Mouse (Mus musculus) bone marrow, adult 2 months (tissue): ENCODE data around the gene Foxj1. TPM values are rescaled to one million over a fixed set of nuclear protein-coding genes. Genes with fewer than 3 reads are reported as not detected.

Source experiments
- H3K27ac ChIP-seq: fragments of 200-500 bp; 2 replicates; pipeline ENCODE4 v1.5.1; 2012; ENCODE audit warnings: low read depth, mild to moderate bottlenecking, control low read depth, inconsistent platforms, low read length; ENCODE audit not compliant: control insufficient read depth, poor library complexity, insufficient read depth
- H3K4me1 ChIP-seq: fragments of 200-500 bp; 2 replicates; pipeline ENCODE4 v1.6.1; 2011; ENCODE audit warnings: low read length; ENCODE audit not compliant: control insufficient read depth, insufficient read depth
- H3K4me3 ChIP-seq: fragments of 200-500 bp; replicated peaks from 2 replicates; pipeline ENCODE3; 2011; ENCODE audit warnings: mild to moderate bottlenecking, low read depth, low read length, control low read depth; ENCODE audit not compliant: control insufficient read depth
- CTCF ChIP-seq: fragments of 200-500 bp; IDR thresholded peaks from 2 replicates; pipeline ENCODE4 v1.5.1; 2011; ENCODE audit warnings: low read length, control low read depth; ENCODE audit not compliant: control insufficient read depth, insufficient read depth
- POLR2A ChIP-seq: fragments of 200-500 bp; IDR thresholded peaks from 2 replicates; pipeline ENCODE4 v1.6.1; 2011; ENCODE audit warnings: low read depth, mild to moderate bottlenecking, control low read depth, low read length, borderline replicate concordance; ENCODE audit not compliant: control insufficient read depth
- WGBS: fragments of 180-500 bp; shearing (Covaris S2); methylation state at CpG from one replicate; pipeline ENCODE4 v1.1.7; 2018; 5-methylcytosine and 5-hydroxymethylcytosine counted together
- polyA plus RNA-seq: library from polyadenylated mRNA; stranded (reverse); fragments of >200 nt; gene quantifications from 2 replicates; pipeline ENCODE4 v1.2.4, GENCODE M21; 2011; ENCODE audit warnings: low replicate concordance; ENCODE audit not compliant: missing spikeins, insufficient read depth, insufficient read length

The Foxj1 gene
- polyA plus RNA-seq, 1 experiment, result not detected

GRCm38 (mm10) chr11:116287351-116287750 lies 47.8 kb downstream of the Foxj1 start:
- 74% methylated on average over 5 of the region's 5 CpGs for WGBS
- no peak for TF ChIP-seq POLR2A
- TF ChIP-seq CTCF, result no peak
- Histone ChIP-seq H3K4me3 (no peak overlapping the region), H3K27ac (no peak overlapping the region), H3K4me1 (peaks cover 3% of the 10 kb centered on the region; the same call in 1 of the 2 replicates)

GRCm38 (mm10) chr11:116285770-116286191 lies 49.4 kb downstream of the Foxj1 start:
- TF ChIP-seq POLR2A (no peak), CTCF (no peak)

GRCm38 (mm10) chr11:116283982-116284381 lies 51.2 kb downstream of the Foxj1 start:
- peaks cover 3% of the 10 kb centered on the region; the same call in 1 of the 2 replicates for H3K4me1 ChIP-seq
- no peak for TF ChIP-seq CTCF
- no peak for TF ChIP-seq POLR2A
- no peak overlapping the region for H3K27ac ChIP-seq
- 50% methylated on average over 6 of the region's 6 CpGs for WGBS
- H3K4me3 ChIP-seq, result no peak overlapping the region

More at GRCm38 (mm10) chr11:116285770-116286191, 49.4 kb downstream of the Foxj1 start:
- peaks cover 3% of the 10 kb centered on the region; the same call in 1 of the 2 replicates for H3K4me1 ChIP-seq
- H3K27ac ChIP-seq, result no peak overlapping the region
- H3K4me3 ChIP-seq, result no peak overlapping the region
- 74% methylated on average over 7 of the region's 7 CpGs for WGBS

- Histone ChIP-seq H3K27ac (no peak overlapping the region; the same call in 1 of the 2 replicates), H3K4me3 (no peak overlapping the region), H3K4me1 (peaks cover 3% of the 10 kb centered on the region; the same call in 1 of the 2 replicates)
- TF ChIP-seq POLR2A (peak; percentile 6; the same call in 1 of the 2 replicates), CTCF (no peak)
- 11% methylated on average over 48 of the region's 48 CpGs for WGBS
Observed at GRCm38 (mm10) chr11:116282912-116283521, 52.2 kb downstream of the Foxj1 start.

GRCm38 (mm10) chr11:116282089-116282488 lies 53.1 kb downstream of the Foxj1 start:
- TF ChIP-seq CTCF (no peak), POLR2A (no peak)
- Histone ChIP-seq H3K27ac (no peak overlapping the region), H3K4me3 (no peak overlapping the region), H3K4me1 (peaks cover 3% of the 10 kb centered on the region; the same call in 1 of the 2 replicates)
- WGBS, result 2% methylated on average over 11 of the region's 11 CpGs

GRCm38 (mm10) chr11:116281671-116282070 lies 53.5 kb downstream of the Foxj1 start:
- Histone ChIP-seq H3K4me1 (peaks cover 3% of the 10 kb centered on the region; the same call in 1 of the 2 replicates), H3K4me3 (no peak overlapping the region), H3K27ac (no peak overlapping the region)
- TF ChIP-seq POLR2A, result no peak
- TF ChIP-seq CTCF, result no peak
- WGBS, result 4% methylated on average over 18 of the region's 18 CpGs

- H3K4me3 ChIP-seq, result no peak within 1 kb of the TSS
- H3K27ac ChIP-seq, result no peak within 1 kb of the TSS
- TF ChIP-seq POLR2A (no peak), CTCF (no peak)
- 14% methylated on average over 48 of the region's 48 CpGs for WGBS
- peaks cover 3% of the 10 kb centered on the region; the same call in 1 of the 2 replicates for H3K4me1 ChIP-seq
Observed at GRCm38 (mm10) chr11:116280751-116281663, 54.2 kb downstream of the Foxj1 start, which contains the start of gene Galr2. Galr2 (plus strand) TSS chr11:116280939.

Other genes starting within 250 kb of the Foxj1 start
- gene Wbp2, start 248.4 kb downstream of the Foxj1 start, polyA plus RNA-seq, result 55.0 and 68.0 TPM in 2 replicates
- 3.1 and 8.9 TPM in 2 replicates for gene Trim47, start 208.2 kb downstream of the Foxj1 start, polyA plus RNA-seq
- 5.2 and 8.2 TPM in 2 replicates for gene Trim65, start 204.3 kb downstream of the Foxj1 start, polyA plus RNA-seq
- 28.0 and 38.3 TPM in 2 replicates for gene Mrpl38, start 196.5 kb downstream of the Foxj1 start, polyA plus RNA-seq
- 10.8 and 16.1 TPM in 2 replicates for gene Fbf1, start 167.2 kb downstream of the Foxj1 start, polyA plus RNA-seq
- gene Ten1, start 136.5 kb downstream of the Foxj1 start, polyA plus RNA-seq, result 20.2 and 30.0 TPM in 2 replicates
- 9.8 and 20.0 TPM in 2 replicates for gene Acox1, start 136.4 kb downstream of the Foxj1 start, polyA plus RNA-seq
- 0.30 TPM in 1 of 2 replicates, not detected in the other for gene Evpl, start 97.3 kb downstream of the Foxj1 start, polyA plus RNA-seq
- 23.8 and 44.5 TPM in 2 replicates for gene Srp68, start 61.2 kb downstream of the Foxj1 start, polyA plus RNA-seq
- not detected in 2 replicates for gene Galr2, start 54.5 kb downstream of the Foxj1 start, polyA plus RNA-seq
- 39.1 and 47.2 TPM in 2 replicates for gene Exoc7, start 28.2 kb downstream of the Foxj1 start, polyA plus RNA-seq
- 14.2 and 14.5 TPM in 2 replicates for gene Rnf157, start 77.6 kb upstream of the Foxj1 start, polyA plus RNA-seq
- gene Ubald2, start 98.7 kb upstream of the Foxj1 start, polyA plus RNA-seq, result 157 and 172 TPM in 2 replicates
- gene Qrich2, start 130.8 kb upstream of the Foxj1 start, polyA plus RNA-seq, result not detected in 2 replicates
- 20.1 and 41.9 TPM in 2 replicates for gene Prpsap1, start 158.8 kb upstream of the Foxj1 start, polyA plus RNA-seq
- gene Sphk1, start 195.5 kb upstream of the Foxj1 start, polyA plus RNA-seq, result 31.3 and 31.7 TPM in 2 replicates
- gene Ube2o, start 246.0 kb upstream of the Foxj1 start, polyA plus RNA-seq, result 90.9 and 133 TPM in 2 replicates